Mouse (Mus musculus): ENCODE results near the gene Cd209g.
A peak's percentile ranks its signal among the peaks of the same experiment; 100 is the strongest.
"Not testable (repeated sequence)": the region's sequence is repeated elsewhere in the genome, so short reads cannot be mapped to it uniquely, and the experiment has no call there.

The Cd209g gene

DNA sequence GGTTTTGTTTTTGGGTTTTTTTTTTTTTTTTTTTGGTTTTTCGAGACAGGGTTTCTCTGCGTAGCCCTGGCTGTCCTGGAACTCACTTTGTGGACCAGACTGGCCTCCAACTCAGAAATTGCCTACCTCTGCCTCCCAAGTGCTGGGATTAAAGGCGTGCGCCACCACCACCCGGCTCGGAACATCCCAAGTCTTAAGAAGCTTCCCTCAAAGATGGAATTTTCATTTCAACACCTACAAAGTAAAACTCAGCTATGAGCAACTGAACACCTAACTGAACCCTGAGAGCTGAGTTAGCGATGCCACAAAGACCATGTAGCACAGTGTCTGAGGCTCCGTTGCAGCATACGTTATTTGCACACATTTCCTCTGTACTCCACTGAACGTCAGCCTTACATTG, at the start of gene Cd209g:
Gene Cd209g (plus strand): TSS at position 301 of the 400 bp plus-strand sequence.
- DNase-seq (ENCODE audit: low read depth in 1 of 2, low spot score in 2 of 2) = no peak

DNA sequence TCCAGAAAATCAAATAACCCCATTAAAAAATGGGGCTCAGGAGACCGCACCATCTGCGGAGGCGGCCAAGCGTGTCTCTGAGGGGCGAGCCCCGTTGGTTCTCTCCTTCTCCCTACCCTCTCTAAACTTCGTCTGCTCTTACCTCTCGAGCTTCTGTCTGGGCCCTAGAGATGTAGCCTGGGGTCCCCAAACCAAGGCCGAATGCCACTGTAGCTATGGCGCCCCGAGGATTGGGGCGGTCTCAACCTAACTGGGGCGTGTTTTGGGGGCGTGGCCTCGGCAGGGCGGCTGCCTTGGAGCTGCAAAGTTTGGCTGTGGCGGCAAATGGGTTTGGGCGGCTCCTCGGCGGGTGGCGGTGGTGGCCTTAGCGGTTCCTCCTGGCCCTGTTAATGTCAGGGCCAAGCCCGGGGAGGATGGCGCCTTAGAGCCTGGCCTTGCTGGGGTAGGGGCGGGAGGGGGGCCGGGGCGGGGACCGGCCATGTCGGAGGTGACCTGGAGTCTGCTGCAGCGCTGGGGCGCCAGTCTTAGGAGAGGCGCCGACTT, 46.6 kb upstream of the Cd209g start:
- not testable (repeated sequence) for DNase-seq (ENCODE audit: low read depth in 1 of 2, low spot score in 2 of 2)

DNA sequence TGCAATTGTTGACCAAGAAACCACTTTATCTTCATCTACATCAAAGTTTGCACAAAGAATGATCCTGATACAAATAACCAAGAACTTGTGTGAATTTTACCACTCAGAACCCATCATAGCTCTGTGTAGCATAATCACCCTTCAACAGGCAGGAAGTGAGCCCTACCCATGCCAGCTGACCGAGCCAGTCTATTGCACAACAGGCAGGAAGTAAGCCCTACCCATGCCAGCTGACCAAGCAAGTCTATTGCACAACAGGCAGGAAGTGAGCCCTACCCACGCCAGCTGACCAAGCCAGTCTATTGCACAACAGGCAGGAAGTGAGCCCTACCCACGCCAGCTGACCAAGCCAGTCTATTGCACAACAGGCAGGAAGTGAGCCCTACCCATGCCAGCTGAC, 45.4 kb upstream of the Cd209g start:
- not testable (repeated sequence) for DNase-seq (ENCODE audit: low read depth in 1 of 2, low spot score in 2 of 2)

DNA sequence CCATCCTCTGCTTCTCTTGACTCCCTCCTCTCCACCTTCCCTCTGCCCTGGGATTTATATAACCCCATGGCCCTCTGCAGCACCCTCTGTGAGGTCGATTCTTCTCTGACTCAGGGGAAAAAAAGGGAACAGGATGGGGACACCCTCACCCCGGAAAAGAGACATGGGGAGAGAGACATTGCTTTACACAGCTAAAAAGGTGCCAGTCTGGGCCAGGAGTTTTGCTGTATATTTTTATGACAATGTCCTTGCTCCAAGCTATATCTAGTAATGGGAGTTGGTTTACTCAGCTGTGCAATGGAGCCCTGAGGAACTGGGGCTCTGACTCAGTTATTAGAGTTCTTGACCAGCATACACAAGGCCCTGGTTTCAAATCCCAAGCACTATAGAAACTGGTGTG, 28.2 kb upstream of the Cd209g start, which contains the start of gene Cd209f:
Gene Cd209f (minus strand): TSS at position 101 of the 400 bp plus-strand sequence.
- not testable (repeated sequence) for DNase-seq (ENCODE audit: low read depth in 1 of 2, low spot score in 2 of 2)

DNA sequence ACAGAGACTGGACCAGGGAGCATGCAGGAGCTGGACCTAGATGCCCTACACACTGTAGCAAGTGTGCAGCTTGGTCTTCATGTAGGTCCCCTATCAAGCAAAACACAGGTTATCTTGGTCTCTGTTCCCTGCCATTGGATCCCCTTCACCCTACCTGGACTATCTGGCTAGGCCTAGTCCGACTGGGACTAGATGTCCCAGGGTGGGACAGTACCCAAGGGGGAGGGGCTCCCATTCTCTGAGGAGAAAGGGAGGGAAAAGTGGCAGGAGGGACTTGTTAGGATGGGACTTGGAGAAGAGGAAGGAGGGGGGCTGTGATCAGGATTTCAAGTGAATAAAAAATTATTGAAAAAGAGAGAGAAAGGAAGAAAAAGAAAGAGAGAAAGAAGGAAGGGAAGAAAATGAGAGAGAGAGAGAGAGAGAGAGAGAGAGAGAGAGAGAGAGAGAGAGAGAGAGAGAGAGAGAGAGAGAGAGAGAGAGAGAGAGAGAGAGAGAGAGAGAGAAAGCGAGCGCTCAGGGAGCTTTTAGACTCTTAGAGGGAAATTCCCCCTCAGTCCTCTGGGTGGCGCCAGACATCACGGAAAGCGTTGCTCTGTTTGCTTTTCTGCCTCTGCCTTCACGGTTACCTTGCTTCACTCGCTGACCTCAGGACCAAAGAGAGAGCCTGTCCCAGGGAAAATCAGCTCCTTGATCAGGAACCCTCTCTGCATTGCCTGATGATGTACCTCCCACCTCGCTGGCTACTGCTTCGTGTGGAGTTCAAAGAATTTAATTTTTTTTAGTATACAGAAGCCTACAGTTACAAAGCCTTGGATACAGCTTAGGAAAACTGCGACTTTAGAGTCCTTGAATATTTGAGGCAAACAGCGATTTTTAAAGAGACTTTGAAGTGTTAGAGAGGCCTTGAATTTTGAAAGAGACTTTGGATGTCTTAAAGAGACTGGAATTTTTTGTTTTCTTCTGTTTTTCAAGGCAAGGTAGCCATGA, 6.1 kb downstream of the Cd209g start:
- DNase-seq (ENCODE audit: low read depth in 1 of 2, low spot score in 2 of 2) = peak in 1 of 2 experiments; percentile 34

DNA sequence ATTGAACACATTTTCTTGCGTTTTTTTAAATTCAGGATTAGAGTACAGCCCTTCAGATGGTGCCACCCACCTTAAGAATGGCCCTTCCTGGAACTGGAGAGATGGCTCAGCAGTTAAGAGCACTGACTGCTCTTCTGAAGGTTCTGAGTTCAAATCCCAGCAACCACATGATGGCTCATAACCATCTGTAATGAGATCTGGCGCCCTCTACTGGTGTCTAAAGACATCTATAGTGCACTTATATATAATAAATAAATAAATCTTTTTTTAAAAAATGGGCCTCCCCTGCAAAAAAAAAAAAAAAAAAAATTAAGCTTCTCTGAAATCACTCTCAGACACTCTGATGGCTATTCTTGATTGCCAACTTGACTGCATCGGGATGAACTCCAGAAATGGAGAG, 7.8 kb downstream of the Cd209g start:
- DNase-seq (ENCODE audit: low read depth in 1 of 2, low spot score in 2 of 2) = no peak

DNA sequence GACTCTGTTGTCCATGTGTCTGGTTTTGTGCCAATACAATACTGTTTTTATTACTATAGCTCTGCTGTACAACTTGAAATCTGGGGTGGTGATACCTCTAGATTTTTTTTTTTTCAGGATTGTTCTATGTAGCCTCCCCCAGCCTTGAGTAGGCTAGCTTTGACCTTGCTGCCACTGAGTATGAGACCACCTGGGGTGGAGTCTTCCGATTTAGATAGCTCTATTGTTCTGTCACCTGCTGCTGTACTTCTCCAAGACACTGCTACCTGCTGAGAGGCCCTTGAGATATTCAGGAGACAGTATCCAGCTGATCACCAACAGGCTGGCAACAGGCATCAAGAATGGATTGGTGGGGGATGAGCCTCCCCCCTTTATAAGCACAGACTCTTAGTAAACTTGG, 13.4 kb downstream of the Cd209g start:
- DNase-seq (ENCODE audit: low read depth in 1 of 2, low spot score in 2 of 2) = no peak

DNA sequence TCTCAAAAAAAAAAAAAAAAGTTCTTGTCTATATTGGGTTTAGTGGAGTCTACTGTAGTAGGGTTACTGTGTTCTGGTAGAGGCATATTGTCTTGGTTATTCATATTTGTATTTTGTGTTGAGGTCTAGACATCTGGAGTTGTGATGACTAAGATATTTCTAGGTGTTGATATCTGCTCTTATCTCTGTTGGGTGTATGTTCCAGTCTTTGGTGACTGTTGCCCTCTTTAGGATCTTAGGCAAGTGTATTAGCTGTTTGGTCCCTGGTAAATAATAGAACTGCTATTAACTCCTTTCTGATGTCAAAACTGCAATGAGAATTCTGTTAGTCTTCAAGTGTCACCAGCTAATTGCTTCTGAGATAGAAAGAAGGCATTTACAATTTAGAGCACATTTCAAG, 21.0 kb downstream of the Cd209g start:
- no peak for DNase-seq (ENCODE audit: low read depth in 1 of 2, low spot score in 2 of 2)

DNA sequence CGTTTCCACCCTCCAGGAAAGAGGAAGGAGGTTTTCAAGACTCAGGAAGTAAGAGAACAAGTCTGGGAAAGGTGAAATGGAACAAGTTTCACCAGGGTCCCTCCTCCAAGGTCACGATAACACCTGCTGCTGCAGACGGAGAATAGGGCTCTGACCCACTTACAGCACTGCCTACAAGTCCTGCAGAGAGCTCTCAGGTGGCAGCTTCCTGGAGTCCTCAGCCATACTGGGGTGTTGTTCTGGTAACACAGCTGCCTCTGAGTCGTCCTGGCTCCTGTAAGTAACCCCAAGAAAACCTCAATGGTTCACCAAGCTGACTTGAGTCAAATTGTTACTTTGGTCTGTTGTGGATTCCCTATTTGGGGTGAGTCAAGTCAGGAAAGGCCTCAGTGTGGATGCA, 28.9 kb downstream of the Cd209g start:
- no peak for DNase-seq (ENCODE audit: low read depth in 1 of 2, low spot score in 2 of 2)

DNA sequence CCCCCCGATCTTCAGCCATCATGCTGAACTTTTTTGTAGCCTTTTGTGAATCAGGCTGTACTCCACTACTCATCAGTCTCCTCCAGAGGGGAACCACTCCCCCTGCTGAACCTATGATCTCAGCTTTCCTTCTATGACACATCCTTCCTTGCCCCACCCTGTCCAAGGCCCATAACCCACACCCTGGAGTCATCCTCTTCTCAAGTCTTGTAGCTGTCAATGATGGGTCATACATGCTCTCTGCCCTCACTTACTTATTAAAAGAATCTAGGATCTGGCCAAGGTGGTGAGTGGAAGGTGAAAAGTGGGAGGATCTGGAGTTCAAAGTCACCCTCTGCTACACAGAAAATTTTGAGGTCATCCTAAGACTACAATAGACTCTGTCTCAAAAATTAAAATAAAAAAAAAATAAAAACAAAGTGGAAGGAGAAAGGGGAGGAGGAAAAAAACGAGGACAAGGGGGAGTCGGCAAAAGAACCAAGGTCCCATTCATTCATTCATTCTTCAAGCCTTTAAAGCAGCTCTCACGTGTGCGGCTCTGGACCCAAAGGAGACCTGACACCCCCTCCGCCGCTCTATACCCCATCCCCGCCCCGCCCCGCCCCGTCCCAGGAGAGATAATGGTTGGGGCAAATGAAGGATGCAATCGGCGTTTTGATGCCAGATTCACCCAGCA, 31.4 kb downstream of the Cd209g start:
- no peak for DNase-seq (ENCODE audit: low read depth in 1 of 2, low spot score in 2 of 2)

DNA sequence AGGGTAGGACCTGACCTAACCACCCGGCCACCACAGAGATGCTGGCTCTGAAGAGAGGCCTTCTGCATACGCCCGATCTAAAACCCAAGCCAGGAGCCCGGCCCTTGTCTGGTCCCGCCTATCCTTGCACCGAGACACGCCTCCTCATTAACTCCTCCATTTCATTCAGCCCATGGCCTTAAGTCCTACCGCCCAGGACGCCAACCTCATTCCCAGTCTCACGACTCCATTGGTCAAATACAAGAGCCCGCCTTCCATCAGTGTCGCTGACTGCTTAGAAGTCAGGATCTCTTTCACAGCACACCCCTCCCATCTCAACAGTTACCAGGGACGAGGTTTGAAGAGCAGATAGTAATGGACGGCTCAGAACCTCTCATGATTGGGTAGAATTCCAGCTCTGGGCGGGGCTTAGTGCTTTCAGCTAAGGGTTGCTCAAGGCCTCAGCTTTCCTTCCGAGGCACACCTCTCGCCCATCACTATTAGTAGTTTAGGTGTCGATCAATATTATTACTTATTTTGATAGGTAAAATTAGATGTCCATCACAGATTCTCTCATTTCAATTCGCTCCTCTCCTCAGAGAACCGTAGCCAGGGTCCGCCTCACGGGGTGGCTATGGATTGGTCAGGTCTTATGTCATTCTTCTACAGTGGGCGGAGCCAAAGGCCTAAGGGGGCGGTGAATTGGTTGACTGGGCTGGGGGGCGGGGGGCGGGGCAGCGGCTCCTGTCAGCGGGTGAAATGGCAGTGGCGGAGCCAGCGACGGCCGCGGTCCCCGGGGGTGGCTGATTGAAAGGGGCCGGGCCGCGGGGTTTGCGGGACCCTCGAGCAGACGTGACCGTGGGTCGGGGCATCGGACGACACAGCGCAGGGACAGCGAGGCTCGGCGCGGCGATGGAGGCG, 32.2 kb downstream of the Cd209g start, which contains the start of gene Evi5l:
Gene Evi5l (plus strand): TSS at position 716 of the 900 bp plus-strand sequence.
- DNase-seq (ENCODE audit: low read depth in 1 of 2, low spot score in 2 of 2) = peak; percentile 91

DNA sequence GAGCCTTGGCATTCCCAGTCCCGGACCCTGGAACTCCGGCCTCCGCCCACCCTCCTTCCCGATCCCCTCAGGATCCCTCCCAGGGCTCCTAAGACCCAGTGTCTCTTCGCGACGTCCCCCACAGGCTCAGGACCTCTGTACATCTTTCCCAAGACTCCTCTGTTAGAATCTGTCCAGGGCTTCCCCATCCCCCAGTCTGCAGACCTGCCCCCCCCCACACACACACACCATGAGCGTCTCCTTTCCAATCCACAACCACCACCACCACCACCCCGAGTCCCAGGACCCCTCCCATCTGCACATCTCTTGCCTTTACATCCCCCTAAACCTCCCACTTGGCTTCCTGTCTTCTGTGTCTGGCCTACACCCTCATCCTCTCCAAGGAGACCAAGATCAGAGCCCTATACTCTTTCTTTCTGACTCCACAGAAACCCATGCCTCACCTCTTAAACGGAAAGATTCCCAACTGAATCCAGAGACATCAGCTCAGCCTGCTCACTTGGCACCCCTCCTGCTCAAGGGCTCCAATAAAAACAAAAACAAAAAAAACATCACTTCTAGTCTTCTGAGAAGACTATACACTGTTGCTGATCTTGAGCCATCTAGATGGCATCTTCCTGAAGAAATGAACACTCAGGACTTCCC, 33.1 kb downstream of the Cd209g start:
- no peak for DNase-seq (ENCODE audit: low read depth in 1 of 2, low spot score in 2 of 2)

DNA sequence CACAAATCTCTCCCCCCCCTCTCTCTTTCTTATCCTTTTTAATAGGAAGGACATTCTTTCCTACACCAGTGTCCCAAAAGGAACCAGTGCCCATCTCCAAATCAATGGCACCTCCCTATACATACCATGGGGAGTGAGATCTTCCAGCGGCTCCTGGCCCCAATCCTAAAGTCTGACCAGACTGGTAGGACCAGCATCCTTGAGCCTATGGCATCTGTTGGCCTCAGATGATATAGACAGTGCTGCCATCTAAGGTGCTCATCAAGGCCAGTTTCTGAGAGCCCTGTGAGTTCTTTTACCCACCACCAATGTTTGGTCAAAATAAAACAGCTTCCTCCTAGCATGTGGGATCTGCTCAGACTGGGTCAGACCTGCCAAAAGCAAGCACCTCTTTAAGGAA, 34.0 kb downstream of the Cd209g start:
- no peak for DNase-seq (ENCODE audit: low read depth in 1 of 2, low spot score in 2 of 2)

DNA sequence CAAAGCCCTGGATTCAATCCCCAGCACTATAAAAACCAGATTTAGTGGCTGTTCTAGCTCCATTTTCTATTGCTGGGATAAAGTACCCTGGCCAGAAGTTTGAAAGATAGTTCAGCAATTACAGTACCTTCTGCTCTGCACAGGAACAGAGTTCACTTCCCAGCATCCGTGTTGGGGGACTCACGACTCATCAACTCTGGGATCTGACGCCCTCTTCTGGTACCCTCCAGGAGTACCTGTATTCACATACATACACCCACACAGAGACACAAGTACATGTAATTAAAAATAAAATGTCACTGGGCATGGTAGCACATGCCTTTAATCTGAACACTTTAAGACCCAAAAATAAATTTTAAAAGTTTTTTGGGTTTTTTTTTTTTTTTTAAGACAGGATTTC, 38.6 kb downstream of the Cd209g start:
- DNase-seq (ENCODE audit: low read depth in 1 of 2, low spot score in 2 of 2) = no peak

DNA sequence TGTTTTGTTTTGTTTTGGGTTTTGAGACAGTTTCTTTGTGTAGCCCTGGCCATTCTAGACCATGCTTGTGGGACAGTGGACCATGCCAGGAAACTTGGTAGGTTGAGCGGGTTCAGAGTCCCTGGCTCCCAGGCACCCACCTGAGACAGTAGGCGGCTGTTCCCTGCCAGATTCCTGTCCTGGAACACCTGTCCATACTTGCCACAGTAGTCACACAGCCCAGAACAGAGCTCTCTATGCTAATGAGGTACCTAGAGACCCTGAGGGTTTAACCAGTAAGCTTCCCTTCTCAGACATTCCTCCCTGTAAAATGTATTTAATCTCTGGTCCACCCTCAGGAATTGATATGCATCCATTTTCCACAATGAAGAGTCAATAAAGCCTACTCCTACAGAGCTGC, 40.1 kb downstream of the Cd209g start:
- no peak for DNase-seq (ENCODE audit: low read depth in 1 of 2, low spot score in 2 of 2)

DNA sequence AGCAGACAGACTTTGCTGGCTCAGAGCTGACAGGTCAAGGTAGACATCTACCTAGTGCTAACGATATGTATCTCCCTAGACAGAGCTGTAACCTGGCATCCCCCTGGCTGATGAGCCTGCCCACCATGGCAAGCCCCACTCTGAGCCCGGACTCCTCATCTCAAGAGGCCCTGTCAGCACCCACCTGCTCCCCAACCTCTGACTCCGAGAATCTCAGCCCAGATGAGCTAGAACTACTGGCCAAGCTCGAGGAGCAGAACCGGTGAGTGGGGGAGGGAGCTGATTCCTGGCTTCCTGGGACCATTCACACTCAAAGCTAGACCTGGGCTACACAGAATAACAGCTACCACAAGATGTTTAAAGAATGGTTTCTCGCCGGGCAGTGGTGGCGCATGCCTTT, 49.5 kb downstream of the Cd209g start:
- DNase-seq (ENCODE audit: low read depth in 1 of 2, low spot score in 2 of 2) = no peak

DNA sequence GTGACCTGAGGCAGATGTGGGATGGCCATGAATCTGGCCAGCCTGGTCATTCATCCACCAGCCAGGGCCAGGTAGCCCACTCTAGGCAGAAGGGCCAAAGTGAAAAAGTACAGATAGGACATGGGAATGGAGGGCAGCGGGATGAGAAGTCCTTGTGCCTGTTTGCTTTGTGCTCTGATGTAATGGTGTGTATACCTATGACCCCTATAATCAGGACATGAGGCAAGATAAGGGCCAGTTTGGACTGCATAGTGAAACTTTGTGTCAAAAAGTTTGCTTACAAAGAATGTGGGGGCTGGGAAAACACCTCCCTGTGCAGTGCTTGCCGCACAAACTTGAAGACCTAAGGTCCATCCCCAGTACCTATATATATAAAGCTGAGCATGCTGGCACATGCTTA, 52.3 kb downstream of the Cd209g start:
- DNase-seq (ENCODE audit: low read depth in 1 of 2, low spot score in 2 of 2) = no peak
